Mouse (Mus musculus): ENCODE measurements around the gene Slc10a7. TPM values are rescaled to one million over a fixed set of nuclear protein-coding genes. Genes with fewer than 3 reads are reported as not detected.

Gene Slc10a7
- polyA plus RNA-seq, 1 experiment from 2014 or later, result 7.4 TPM

Other genes with a start within 250 kb of the Slc10a7 start
- gene Pou4f2, start 72.7 kb upstream of the Slc10a7 start, polyA plus RNA-seq (2014; fragmentation: Nextera tagmentation; extraction: Ambion mirVana), result 2.7 and 3.3 TPM in 2 replicates
- gene Rbmxl1, start 448 bp upstream of the Slc10a7 start, polyA plus RNA-seq (2014; fragmentation: Nextera tagmentation; extraction: Ambion mirVana), result 357 and 359 TPM in 2 replicates

Data from neural tube, embryonic 11.5 days (tissue).